Mouse (Mus musculus) forebrain, postnatal 0 days (tissue): ENCODE measurements around the gene Ugt1a9. TPM values are rescaled to one million over a fixed set of nuclear protein-coding genes. Genes with fewer than 3 reads are reported as not detected.

Experiments used
- ATAC-seq: fragments of 200-750 bp; cut with Nextera tagmentation; 2 replicates; pipeline ENCODE4 v1.8.0; 2017; ENCODE audit warnings: mild to moderate bottlenecking, moderate library complexity
- DNase-seq: peaks from one replicate; pipeline ENCODE4 v3.0.0-alpha.2; 2015
- H3K27ac ChIP-seq: fragments of 300-500 bp; sonication (generic); 2 replicates; pipeline ENCODE4 v1.5.1; 2014; ENCODE audit warnings: low read depth, mild to moderate bottlenecking, antibody characterized with exemption, low read length, moderate library complexity, mixed read lengths
- H3K27me3 ChIP-seq: fragments of 300-500 bp; sonication (generic); 2 replicates; pipeline ENCODE4 v1.6.1; 2014; ENCODE audit warnings: mild to moderate bottlenecking, low read length, mixed read lengths; ENCODE audit not compliant: insufficient read depth
- H3K36me3 ChIP-seq: fragments of 300-500 bp; sonication (generic); 2 replicates; pipeline ENCODE4 v1.6.1; 2014; ENCODE audit warnings: mild to moderate bottlenecking, moderate library complexity; ENCODE audit not compliant: insufficient read depth
- H3K4me1 ChIP-seq: fragments of 300-500 bp; sonication (generic); 2 replicates; pipeline ENCODE4 v1.6.1; 2014; ENCODE audit warnings: antibody characterized with exemption; ENCODE audit not compliant: insufficient read depth
- H3K4me2 ChIP-seq: fragments of 300-500 bp; sonication (generic); 2 replicates; pipeline ENCODE4 v1.6.1; 2014; ENCODE audit warnings: low read depth, mild to moderate bottlenecking, moderate library complexity
- H3K4me3 ChIP-seq: fragments of 300-500 bp; sonication (generic); 2 replicates; pipeline ENCODE4 v1.5.1; 2014; ENCODE audit warnings: low read depth, low read length, mixed read lengths
- H3K9ac ChIP-seq: fragments of 300-500 bp; sonication (generic); 2 replicates; pipeline ENCODE4 v1.6.1; 2014; ENCODE audit warnings: mild to moderate bottlenecking
- H3K9me3 ChIP-seq: fragments of 300-500 bp; sonication (generic); 2 replicates; pipeline ENCODE4 v1.6.1; 2016; ENCODE audit warnings: low read length
- CTCF ChIP-seq: sonication (generic); IDR thresholded peaks from 2 replicates; pipeline ENCODE4 v1.5.1; 2016; ENCODE audit warnings: antibody characterized with exemption, control low read depth, low read depth
- WGBS: fragments of 180-500 bp; shearing (Covaris S2); extraction: QIAGEN DNeasy Blood & Tissue Kit; methylation state at CpG from one replicate; pipeline ENCODE4 v1.1.7; 2014; 5-methylcytosine and 5-hydroxymethylcytosine counted together
- polyA plus RNA-seq: library from polyadenylated mRNA; unstranded; fragments of >200 nt; fragmentation: Nextera tagmentation; extraction: Ambion mirVana; gene quantifications from 2 replicates; pipeline ENCODE4 v1.2.1, GENCODE M21; 2015
- total RNA-seq: library from RNA; depleted of rRNA; stranded (reverse); fragments of >200 nt; gene quantifications from 2 replicates; pipeline ENCODE4 v1.2.3, GENCODE M21; 2014; rRNA removed

Gene Ugt1a9
- total and polyA plus RNA-seq, 2 experiments from 2014 or later = not detected

- peaks cover 90% of the 10 kb centered on the region for H3K36me3 ChIP-seq
- no peak for ATAC-seq
Measured at GRCm38 (mm10) chr1:88266123-88266522, 195.5 kb downstream of the Ugt1a9 start.

GRCm38 (mm10) chr1:88267489-88267888, 196.9 kb downstream of the Ugt1a9 start:
- H3K4me2 ChIP-seq = no peak overlapping the region
- H3K9me3 ChIP-seq = no peaks in the 10 kb centered on the region
- ATAC-seq = no peak
- H3K9ac ChIP-seq = no peak overlapping the region
- no peaks in the 10 kb centered on the region for H3K27me3 ChIP-seq
- no peak overlapping the region for H3K27ac ChIP-seq
- no peak for DNase-seq
- no peak overlapping the region for H3K4me3 ChIP-seq
- TF ChIP-seq CTCF = no peak
- H3K4me1 ChIP-seq = no peaks in the 10 kb centered on the region
- 95% methylated on average over 6 of the region's 6 CpGs for WGBS
- peaks cover 82% of the 10 kb centered on the region for H3K36me3 ChIP-seq

More at GRCm38 (mm10) chr1:88266123-88266522, 195.5 kb downstream of the Ugt1a9 start:
- Histone ChIP-seq H3K27me3 (no peaks in the 10 kb centered on the region), H3K9me3 (no peaks in the 10 kb centered on the region), H3K4me1 (no peaks in the 10 kb centered on the region), H3K9ac (no peak overlapping the region), H3K4me3 (no peak overlapping the region), H3K4me2 (no peak overlapping the region), H3K27ac (no peak overlapping the region)
- WGBS = 91% methylated on average over 13 of the region's 13 CpGs
- TF ChIP-seq CTCF = no peak
- no peak for DNase-seq

GRCm38 (mm10) chr1:88268070-88268469, 197.5 kb downstream of the Ugt1a9 start:
- Histone ChIP-seq H3K9me3 (no peaks in the 10 kb centered on the region), H3K9ac (no peak overlapping the region), H3K36me3 (peaks cover 82% of the 10 kb centered on the region), H3K27me3 (no peaks in the 10 kb centered on the region), H3K4me2 (no peak overlapping the region), H3K4me1 (no peaks in the 10 kb centered on the region), H3K4me3 (no peak overlapping the region), H3K27ac (no peak overlapping the region)
- no peak for ATAC-seq
- no peak for TF ChIP-seq CTCF
- 88% methylated on average over 6 of the region's 6 CpGs for WGBS
- DNase-seq = no peak

Other genes with a start within 250 kb of the Ugt1a9 start
- gene Dgkd, start 217.5 kb upstream of the Ugt1a9 start, total RNA-seq = 80.2 and 80.4 TPM in 2 replicates
- gene Dgkd, start 217.5 kb upstream of the Ugt1a9 start, polyA plus RNA-seq = 30.1 and 37.1 TPM in 2 replicates
- 15.4 and 19.0 TPM in 2 replicates for gene Usp40, start 62.2 kb upstream of the Ugt1a9 start, total RNA-seq
- 5.1 and 8.0 TPM in 2 replicates for gene Usp40, start 62.2 kb upstream of the Ugt1a9 start, polyA plus RNA-seq
- gene Ugt1a10, start 15.4 kb upstream of the Ugt1a9 start, total RNA-seq = not detected in 2 replicates
- not detected in 2 replicates for gene Ugt1a10, start 15.4 kb upstream of the Ugt1a9 start, polyA plus RNA-seq
- gene Ugt1a8, start 17.0 kb downstream of the Ugt1a9 start, total RNA-seq = not detected in 2 replicates
- not detected in 2 replicates for gene Ugt1a8, start 17.0 kb downstream of the Ugt1a9 start, polyA plus RNA-seq
- 1.2 and 1.9 TPM in 2 replicates for gene Ugt1a7c, start 24.3 kb downstream of the Ugt1a9 start, total RNA-seq
- gene Ugt1a7c, start 24.3 kb downstream of the Ugt1a9 start, polyA plus RNA-seq = 1.4 and 1.7 TPM in 2 replicates
- gene Ugt1a6b, start 32.5 kb downstream of the Ugt1a9 start, total RNA-seq = 2.0 and 2.5 TPM in 2 replicates
- gene Ugt1a6b, start 32.5 kb downstream of the Ugt1a9 start, polyA plus RNA-seq = 2.1 and 2.9 TPM in 2 replicates
- gene Ugt1a6a, start 64.0 kb downstream of the Ugt1a9 start, total RNA-seq = 0.69 and 2.0 TPM in 2 replicates
- gene Ugt1a6a, start 64.0 kb downstream of the Ugt1a9 start, polyA plus RNA-seq = 3.8 and 5.1 TPM in 2 replicates
- not detected in 2 replicates for gene Ugt1a5, start 95.2 kb downstream of the Ugt1a9 start, total RNA-seq
- not detected in 2 replicates for gene Ugt1a5, start 95.2 kb downstream of the Ugt1a9 start, polyA plus RNA-seq
- not detected in 2 replicates for gene Ugt1a2, start 129.8 kb downstream of the Ugt1a9 start, total RNA-seq
- not detected in 2 replicates for gene Ugt1a2, start 129.8 kb downstream of the Ugt1a9 start, polyA plus RNA-seq
- gene Dnajb3, start 135.0 kb downstream of the Ugt1a9 start, total RNA-seq = 5.3 and 6.6 TPM in 2 replicates
- 10.7 and 12.4 TPM in 2 replicates for gene Dnajb3, start 135.0 kb downstream of the Ugt1a9 start, polyA plus RNA-seq
- 0.14 TPM in 1 of 2 replicates, not detected in the other for gene Ugt1a1, start 141.2 kb downstream of the Ugt1a9 start, total RNA-seq
- gene Ugt1a1, start 141.2 kb downstream of the Ugt1a9 start, polyA plus RNA-seq = not detected in 2 replicates
- gene Mroh2a, start 156.2 kb downstream of the Ugt1a9 start, total RNA-seq = 0.23 TPM in 1 of 2 replicates, not detected in the other
- 0.35 and 0.36 TPM in 2 replicates for gene Mroh2a, start 156.2 kb downstream of the Ugt1a9 start, polyA plus RNA-seq
- gene Hjurp, start 206.8 kb downstream of the Ugt1a9 start, total RNA-seq = 77.6 and 88.0 TPM in 2 replicates
- 24.5 and 40.0 TPM in 2 replicates for gene Hjurp, start 206.8 kb downstream of the Ugt1a9 start, polyA plus RNA-seq
- 0.38 TPM in 2 replicates for gene Trpm8, start 206.9 kb downstream of the Ugt1a9 start, total RNA-seq
- gene Trpm8, start 206.9 kb downstream of the Ugt1a9 start, polyA plus RNA-seq = 0.19 and 0.36 TPM in 2 replicates